Mouse (Mus musculus): Measurements from ENCODE around the gene Stk25. TPM values are rescaled to one million over a fixed set of nuclear protein-coding genes. Genes with fewer than 3 reads are reported as not detected.

Stk25 gene
- polyA plus RNA-seq, 2 experiments: 39.2 to 39.9 TPM

DNA sequence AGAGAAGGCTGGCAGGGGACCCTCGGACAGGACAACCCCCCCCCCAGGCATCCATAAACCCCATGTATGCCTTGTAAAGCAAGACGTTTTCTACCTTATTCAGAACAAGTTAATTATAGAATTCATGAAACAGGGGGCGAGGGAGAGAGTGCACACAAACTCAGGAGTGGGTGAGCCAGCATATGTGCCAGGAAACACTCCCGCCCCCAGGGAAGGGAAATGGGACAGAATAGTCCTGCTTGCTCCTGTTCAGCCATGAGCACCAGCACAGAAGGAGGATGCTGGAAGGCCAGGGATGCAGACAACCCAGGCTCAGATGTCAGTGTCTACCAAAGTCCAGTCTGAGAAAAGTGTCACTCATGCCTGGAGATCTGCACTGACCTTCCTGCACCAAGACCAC, 40.7 kb upstream of the Stk25 start:
- Histone ChIP-seq H3K4me1 (replicated peaks; ENCODE audit: control insufficient read depth in 2 of 2, insufficient read depth in 2 of 2, low read length in 1 of 2) (no peaks in the 10 kb centered on the region), H3K9ac (replicated peaks) (no peak overlapping the region), H3K9me3 (ENCODE audit: control insufficient read depth, low read length) (no peaks in the 10 kb centered on the region), H3K27me3 (ENCODE audit: control insufficient read depth, insufficient read depth, low read length) (no peaks in the 10 kb centered on the region), H3K4me3 (ENCODE audit: insufficient read depth in 1 of 2, low read depth in 2 of 2, low read length in 2 of 2) (no peak overlapping the region), H3K27ac (no peak overlapping the region), H3K4me2 (ENCODE audit: low read depth) (no peak overlapping the region), H3K36me3 (replicated peaks; ENCODE audit: control insufficient read depth, insufficient read depth, low read depth) (no peaks in the 10 kb centered on the region)
- no peak for TF ChIP-seq EP300 (IDR thresholded peaks at IDR 0.05; ENCODE audit: low read depth)
- no peak for TF ChIP-seq CTCF (IDR thresholded peaks at IDR 0.05; ENCODE audit: low read depth)
- WGBS (ENCODE audit: insufficient replicate concordance): 54% methylated on average over 4 of the region's 4 CpGs
- DNase-seq (ENCODE audit: low read depth in 3 of 3, low spot score in 3 of 3): no peak
- ATAC-seq (ENCODE audit: insufficient read depth): no peak

DNA sequence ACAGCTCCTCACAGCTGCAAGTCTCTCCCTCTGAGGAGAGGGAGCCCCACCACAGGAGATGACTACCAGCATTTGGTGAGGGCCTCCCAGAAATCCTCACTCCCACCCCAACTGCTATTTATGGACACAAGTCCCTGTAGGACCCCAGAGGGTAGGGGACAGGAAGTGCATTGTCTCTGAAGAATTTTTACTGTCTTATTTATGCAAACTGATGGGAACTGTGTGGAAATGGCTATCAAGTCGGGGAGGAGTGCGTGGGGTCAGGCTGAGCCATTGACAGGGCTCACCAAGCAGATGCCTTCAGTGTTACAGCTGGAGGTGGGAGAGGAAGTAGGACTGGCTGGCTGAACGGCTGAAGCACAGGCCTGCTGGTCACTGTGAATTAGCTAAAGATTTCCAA, 38.9 kb upstream of the Stk25 start:
- Histone ChIP-seq H3K4me1 (replicated peaks; ENCODE audit: control insufficient read depth in 2 of 2, insufficient read depth in 2 of 2, low read length in 1 of 2) (no peaks in the 10 kb centered on the region), H3K4me2 (ENCODE audit: low read depth) (no peak overlapping the region), H3K9ac (replicated peaks) (no peak overlapping the region), H3K36me3 (replicated peaks; ENCODE audit: control insufficient read depth, insufficient read depth, low read depth) (no peaks in the 10 kb centered on the region), H3K9me3 (ENCODE audit: control insufficient read depth, low read length) (no peaks in the 10 kb centered on the region), H3K27me3 (ENCODE audit: control insufficient read depth, insufficient read depth, low read length) (no peaks in the 10 kb centered on the region), H3K4me3 (ENCODE audit: insufficient read depth in 1 of 2, low read depth in 2 of 2, low read length in 2 of 2) (no peak overlapping the region), H3K27ac (no peak overlapping the region)
- no peak for TF ChIP-seq EP300 (IDR thresholded peaks at IDR 0.05; ENCODE audit: low read depth)
- ATAC-seq (ENCODE audit: insufficient read depth) (no peak), DNase-seq (ENCODE audit: low read depth in 3 of 3, low spot score in 3 of 3) (no peak)
- 25% methylated on average over 3 of the region's 3 CpGs for WGBS (ENCODE audit: insufficient replicate concordance)

DNA sequence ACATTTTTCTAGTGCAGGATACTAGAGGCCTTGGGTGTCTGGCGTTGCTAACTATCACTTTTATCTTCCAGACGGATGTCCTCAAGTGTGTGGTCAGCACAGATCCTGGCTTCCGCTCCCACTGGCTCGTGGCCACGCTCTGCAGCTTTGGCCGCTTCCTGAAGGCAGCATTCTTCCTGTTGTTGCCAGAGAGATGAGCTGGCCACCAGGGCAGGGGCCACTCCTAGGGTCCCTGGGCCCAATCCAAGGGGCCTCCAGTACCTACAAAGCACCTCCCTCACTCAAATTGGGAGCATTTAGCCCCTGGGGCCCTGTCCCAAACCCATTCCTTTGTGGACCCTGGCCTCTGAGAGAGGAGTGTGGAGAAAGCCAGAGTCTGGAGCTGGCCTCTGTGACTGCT, 36.5 kb upstream of the Stk25 start:
- no peak for ATAC-seq (ENCODE audit: insufficient read depth)
- Histone ChIP-seq H3K4me1 (replicated peaks; ENCODE audit: control insufficient read depth in 2 of 2, insufficient read depth in 2 of 2, low read length in 1 of 2) (no peaks in the 10 kb centered on the region), H3K9me3 (ENCODE audit: control insufficient read depth, low read length) (no peaks in the 10 kb centered on the region), H3K9ac (replicated peaks) (no peak overlapping the region), H3K27me3 (ENCODE audit: control insufficient read depth, insufficient read depth, low read length) (no peaks in the 10 kb centered on the region), H3K4me3 (ENCODE audit: insufficient read depth in 1 of 2, low read depth in 2 of 2, low read length in 2 of 2) (no peak overlapping the region), H3K27ac (no peak overlapping the region), H3K36me3 (replicated peaks; ENCODE audit: control insufficient read depth, insufficient read depth, low read depth) (no peaks in the 10 kb centered on the region), H3K4me2 (ENCODE audit: low read depth) (no peak overlapping the region)
- TF ChIP-seq EP300 (IDR thresholded peaks at IDR 0.05; ENCODE audit: low read depth): no peak
- no peak for TF ChIP-seq CTCF (IDR thresholded peaks at IDR 0.05; ENCODE audit: low read depth)
- 39% methylated on average over 6 of the region's 6 CpGs for WGBS (ENCODE audit: insufficient replicate concordance)
- DNase-seq (ENCODE audit: low read depth in 3 of 3, low spot score in 3 of 3): no peak

DNA sequence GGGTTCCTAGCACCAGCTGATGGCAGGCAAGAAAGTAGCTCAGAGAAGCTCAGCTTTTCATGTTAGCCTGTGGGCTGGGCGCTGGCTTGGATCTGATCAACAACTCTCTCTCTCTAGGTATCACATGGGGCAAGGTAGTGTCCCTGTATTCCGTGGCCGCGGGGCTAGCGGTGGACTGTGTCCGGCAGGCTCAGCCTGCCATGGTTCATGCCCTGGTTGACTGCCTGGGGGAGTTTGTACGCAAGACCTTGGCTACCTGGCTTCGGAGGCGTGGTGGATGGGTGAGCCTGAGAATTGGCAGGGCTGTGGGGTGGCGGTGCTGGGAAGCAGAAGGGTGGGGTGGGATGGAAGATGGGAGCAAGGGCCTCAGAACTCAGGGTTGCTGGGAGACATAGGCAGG, 35.5 kb upstream of the Stk25 start:
- Histone ChIP-seq H3K9me3 (ENCODE audit: control insufficient read depth, low read length) (no peaks in the 10 kb centered on the region), H3K27ac (no peak overlapping the region), H3K36me3 (replicated peaks; ENCODE audit: control insufficient read depth, insufficient read depth, low read depth) (no peaks in the 10 kb centered on the region), H3K27me3 (ENCODE audit: control insufficient read depth, insufficient read depth, low read length) (no peaks in the 10 kb centered on the region), H3K4me1 (replicated peaks; ENCODE audit: control insufficient read depth in 2 of 2, insufficient read depth in 2 of 2, low read length in 1 of 2) (no peaks in the 10 kb centered on the region), H3K4me2 (ENCODE audit: low read depth) (no peak overlapping the region), H3K4me3 (ENCODE audit: insufficient read depth in 1 of 2, low read depth in 2 of 2, low read length in 2 of 2) (no peak overlapping the region), H3K9ac (replicated peaks) (no peak overlapping the region)
- no peak for ATAC-seq (ENCODE audit: insufficient read depth)
- WGBS (ENCODE audit: insufficient replicate concordance): 74% methylated on average over 10 of the region's 10 CpGs
- DNase-seq (ENCODE audit: low read depth in 3 of 3, low spot score in 3 of 3): no peak
- TF ChIP-seq EP300 (IDR thresholded peaks at IDR 0.05; ENCODE audit: low read depth): no peak
- no peak for TF ChIP-seq CTCF (IDR thresholded peaks at IDR 0.05; ENCODE audit: low read depth)

DNA sequence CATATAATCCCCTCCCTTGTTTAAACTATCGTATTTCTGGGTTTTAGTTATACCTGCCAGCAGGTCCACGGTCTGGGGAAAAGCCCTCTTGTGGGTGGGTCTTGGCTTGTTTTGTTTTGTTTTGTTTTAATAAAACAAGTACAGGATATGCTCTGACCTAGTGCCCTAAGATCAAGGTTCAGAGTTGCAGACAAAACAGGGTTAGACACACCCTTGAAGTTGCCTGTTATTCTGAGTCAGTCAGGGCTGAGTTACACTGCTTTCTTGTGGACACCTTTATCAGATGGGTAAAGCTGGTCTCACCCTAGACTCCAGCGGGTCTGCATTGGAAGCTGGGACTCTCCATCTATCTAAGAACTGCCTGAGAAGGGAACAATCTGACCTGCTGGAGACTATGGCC, 35.0 kb upstream of the Stk25 start:
- Histone ChIP-seq H3K27ac (no peak overlapping the region), H3K36me3 (replicated peaks; ENCODE audit: control insufficient read depth, insufficient read depth, low read depth) (no peaks in the 10 kb centered on the region), H3K27me3 (ENCODE audit: control insufficient read depth, insufficient read depth, low read length) (no peaks in the 10 kb centered on the region), H3K4me2 (ENCODE audit: low read depth) (no peak overlapping the region), H3K4me3 (ENCODE audit: insufficient read depth in 1 of 2, low read depth in 2 of 2, low read length in 2 of 2) (no peak overlapping the region), H3K9me3 (ENCODE audit: control insufficient read depth, low read length) (no peaks in the 10 kb centered on the region), H3K9ac (replicated peaks) (no peak overlapping the region), H3K4me1 (replicated peaks; ENCODE audit: control insufficient read depth in 2 of 2, insufficient read depth in 2 of 2, low read length in 1 of 2) (no peaks in the 10 kb centered on the region)
- ATAC-seq (ENCODE audit: insufficient read depth) (no peak), DNase-seq (ENCODE audit: low read depth in 3 of 3, low spot score in 3 of 3) (no peak)
- TF ChIP-seq CTCF (IDR thresholded peaks at IDR 0.05; ENCODE audit: low read depth) (no peak), EP300 (IDR thresholded peaks at IDR 0.05; ENCODE audit: low read depth) (no peak)
- 62% methylated on average over 3 of the region's 3 CpGs for WGBS (ENCODE audit: insufficient replicate concordance)

Measured in liver, embryonic 14.5 days (tissue).